Mouse (Mus musculus): ENCODE results near the gene Podxl2.

Podxl2 gene

GRCm38 (mm10) chr6:88800191-88800590 is 74.7 kb downstream of the Podxl2 start:
- 81% methylated on average over 7 of the region's 7 CpGs for WGBS

GRCm38 (mm10) chr6:88794561-88794971 is 80.3 kb downstream of the Podxl2 start:
- WGBS, result 38% methylated on average over 14 of the region's 14 CpGs

GRCm38 (mm10) chr6:88793872-88794271 is 81.0 kb downstream of the Podxl2 start:
- WGBS, result 41% methylated on average over 13 of the region's 13 CpGs

- WGBS, result 24% methylated on average over 2 of the region's 2 CpGs
These were observed 81.6 kb downstream of the Podxl2 start for GRCm38 (mm10) chr6:88793243-88793642.
